ENCODE assay signal across 8 mouse cellular contexts in the genomic region with DNA sequence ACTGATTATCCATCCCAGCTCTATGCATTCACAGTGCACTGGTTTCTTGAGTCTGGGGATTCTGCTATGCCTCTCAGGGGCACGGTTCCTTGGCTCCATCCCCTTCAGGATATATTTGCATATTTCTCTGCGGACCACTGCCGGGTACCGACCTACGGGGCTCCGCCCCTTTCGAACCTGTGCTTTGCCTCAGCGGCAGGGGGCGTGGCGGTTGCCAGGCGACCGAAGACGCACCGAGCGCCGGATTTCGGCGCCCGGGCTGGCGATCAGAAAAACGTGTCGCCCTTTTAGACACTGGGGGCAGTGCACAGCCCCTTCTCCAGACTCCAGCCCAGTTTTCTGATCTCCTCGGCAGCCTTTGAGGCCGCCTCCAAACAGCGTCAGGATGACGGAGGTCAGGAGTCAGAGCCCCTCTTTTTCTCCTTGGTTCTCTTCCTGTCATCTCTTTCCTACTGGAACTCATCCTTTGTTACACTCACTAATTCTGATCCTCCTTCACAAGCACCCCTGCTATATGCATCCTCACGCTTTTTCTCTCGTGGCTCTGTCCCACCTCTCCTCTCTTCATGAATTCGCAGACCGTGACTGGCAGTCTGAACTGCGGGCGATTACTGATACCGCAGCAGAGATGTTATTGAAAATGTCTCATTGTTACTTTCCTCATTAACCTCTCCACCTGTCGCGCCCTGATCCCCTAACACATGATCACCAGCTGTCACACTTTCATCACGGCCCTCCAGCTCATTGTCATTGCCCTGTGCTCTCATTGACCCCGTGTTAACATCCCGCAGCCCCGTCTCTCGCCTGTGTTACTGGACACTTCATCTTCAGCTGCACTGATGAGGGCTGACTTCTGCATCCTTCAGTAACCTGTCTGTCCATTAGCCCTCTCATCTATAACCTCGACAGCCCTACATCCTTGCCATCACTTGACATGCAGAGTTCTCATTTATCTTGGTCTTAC. TPM values are rescaled to one million over a fixed set of nuclear protein-coding genes. Genes with fewer than 3 reads are reported as not detected.
A peak's percentile ranks its signal among the peaks of the same experiment; 100 is the strongest.
DNase-seq lines count a peak whose midpoint lies in the region; ATAC-seq and TF ChIP-seq lines count a peak whose summit lies in the region.

A gene (plus strand): TSS at position 233 of the 964 bp plus-strand sequence.

- intact Hi-C loops in gastrocnemius, postnatal 36 days (cut with DNase I), result loop anchor here (10.0 kb wide), 1 partner anchor 273 kb away; no protein-coding TSS in a partner anchor

- H3K27me3 ChIP-seq in forebrain, embryonic 16.5 days (replicated peaks; ENCODE audit: control insufficient read depth, insufficient read depth, low read length), result no peaks in the 10 kb centered on the region
- peaks cover 53% of the 10 kb centered on the region for H3K27me3 ChIP-seq in liver, embryonic 12.5 days (replicated peaks)
- H3K27me3 ChIP-seq in myocyte (ENCODE audit: control insufficient read depth, insufficient read depth, insufficient read length), result peaks cover 10% of the 10 kb centered on the region
- H3K27me3 ChIP-seq in stomach, embryonic 14.5 days (ENCODE audit: control insufficient read depth, insufficient read depth, low read length), result no peaks in the 10 kb centered on the region; the same call in 1 of the 2 replicates

- H3ac ChIP-seq in myocyte (ENCODE audit: control insufficient read depth, insufficient read length), result no peak within 1 kb of the TSS

- H3K4me2 ChIP-seq in forebrain, embryonic 16.5 days (ENCODE audit: low read length), result peak within 1 kb of the TSS; percentile 88
- peak within 1 kb of the TSS; percentile 65 for H3K4me2 ChIP-seq in liver, embryonic 12.5 days
- H3K4me2 ChIP-seq in myocyte (ENCODE audit: low read depth), result peak within 1 kb of the TSS; percentile 86
- H3K4me2 ChIP-seq in stomach, embryonic 14.5 days (replicated peaks; ENCODE audit: low read depth, low read length), result peak within 1 kb of the TSS; percentile 46

- peaks cover 4% of the 10 kb centered on the region for H3K4me1 ChIP-seq in forebrain, embryonic 16.5 days (replicated peaks; ENCODE audit: control insufficient read depth, insufficient read depth, low read length)
- no peaks in the 10 kb centered on the region; the same call in 1 of the 2 replicates for H3K4me1 ChIP-seq in liver, embryonic 12.5 days
- H3K4me1 ChIP-seq in stomach, embryonic 14.5 days (ENCODE audit: control insufficient read depth, insufficient read depth, low read length), result no peaks in the 10 kb centered on the region

- peak; percentile 90 for ATAC-seq in forebrain, embryonic 16.5 days
- ATAC-seq in liver, embryonic 12.5 days, result peak; percentile 59
- ATAC-seq in stomach, embryonic 14.5 days (ENCODE audit: insufficient number of reproducible peaks, insufficient read depth, low FRiP score, low read depth), result peak; percentile 77; the same call in 1 of the 2 replicates

- peak within 1 kb of the TSS; percentile 51 for H3K4me3 ChIP-seq in forebrain, embryonic 16.5 days (replicated peaks; ENCODE audit: low read length)
- peak within 1 kb of the TSS; percentile 33 for H3K4me3 ChIP-seq in liver, embryonic 12.5 days
- H3K4me3 ChIP-seq in myocyte, result peak within 1 kb of the TSS; percentile 9
- peak within 1 kb of the TSS; percentile 20 for H3K4me3 ChIP-seq in stomach, embryonic 14.5 days (ENCODE audit: low read depth, low read length)

- no peak within 1 kb of the TSS for H3K27ac ChIP-seq in forebrain, embryonic 16.5 days (ENCODE audit: low read length)
- H3K27ac ChIP-seq in liver, embryonic 12.5 days, result no peak within 1 kb of the TSS
- H3K27ac ChIP-seq in stomach, embryonic 14.5 days (ENCODE audit: low read length), result no peak within 1 kb of the TSS

- H3K9ac ChIP-seq in forebrain, embryonic 16.5 days (replicated peaks; ENCODE audit: low read depth, low read length), result peak within 1 kb of the TSS; percentile 47
- H3K9ac ChIP-seq in liver, embryonic 12.5 days, result no peak within 1 kb of the TSS
- no peak within 1 kb of the TSS for H3K9ac ChIP-seq in stomach, embryonic 14.5 days (replicated peaks; ENCODE audit: low read depth, low read length)

- no peaks in the 10 kb centered on the region for H3K79me2 ChIP-seq in myocyte (ENCODE audit: control insufficient read depth, insufficient read depth)

- DNase-seq in gastrocnemius, postnatal 10 days, result peak; percentile 46
- DNase-seq in gastrocnemius, postnatal 36 days, result no peak
- peak; percentile 65 for DNase-seq in adrenal gland, postnatal 25 days
- peak; percentile 56 for DNase-seq in hindlimb bud, embryonic 11.5 days (ENCODE audit: extremely low spot score, low read depth, low spot score)

- TF ChIP-seq POLR2A in myocyte (IDR thresholded peaks at IDR 0.05; ENCODE audit: insufficient read length, low read depth), result no peak

- no peaks in the 10 kb centered on the region for H3K9me3 ChIP-seq in forebrain, embryonic 16.5 days (ENCODE audit: control insufficient read depth, low read length)
- no peaks in the 10 kb centered on the region for H3K9me3 ChIP-seq in liver, embryonic 12.5 days (replicated peaks)
- H3K9me3 ChIP-seq in stomach, embryonic 14.5 days (ENCODE audit: control insufficient read depth, low read depth, low read length), result no peaks in the 10 kb centered on the region

- 4% methylated on average over 41 of the region's 41 CpGs for WGBS in forebrain, embryonic 16.5 days
- 12% methylated on average over 41 of the region's 41 CpGs for whole genome bisulfite sequencing in liver, embryonic 12.5 days (ENCODE audit: insufficient replicate concordance)
- 7% methylated on average over 41 of the region's 41 CpGs for WGBS in stomach, embryonic 14.5 days

- H3K36me3 ChIP-seq in forebrain, embryonic 16.5 days (ENCODE audit: control insufficient read depth, insufficient read depth), result no peaks in the 10 kb centered on the region
- no peaks in the 10 kb centered on the region for H3K36me3 ChIP-seq in liver, embryonic 12.5 days
- no peaks in the 10 kb centered on the region for H3K36me3 ChIP-seq in myocyte (ENCODE audit: control insufficient read depth, insufficient read depth)
- no peaks in the 10 kb centered on the region for H3K36me3 ChIP-seq in stomach, embryonic 14.5 days (ENCODE audit: control insufficient read depth, insufficient read depth, low read length)

TF ChIP-seq in myocyte, 11 proteins besides CTCF, POLR2A, EP300 and RAD21:
- TF ChIP-seq E2F4 (IDR thresholded peaks at IDR 0.05; ENCODE audit: insufficient read depth) (no peak), MAX (IDR thresholded peaks at IDR 0.05; ENCODE audit: low read depth) (no peak), SRF (IDR thresholded peaks at IDR 0.05; ENCODE audit: control insufficient read depth, insufficient read length, low read depth) (no peak), MYOD1 (IDR thresholded peaks at IDR 0.05; ENCODE audit: control insufficient read depth in 1 of 3, insufficient read length in 2 of 3, low read depth in 2 of 3) (peak in 2 of 3 experiments; percentile 79 to 80), POLR2AphosphoS2 (IDR thresholded peaks at IDR 0.05; ENCODE audit: insufficient read length, low read depth) (no peak), MYOG (IDR thresholded peaks at IDR 0.05; ENCODE audit: control insufficient read depth in 1 of 3, insufficient read depth in 1 of 3, insufficient read length in 2 of 3, low read depth in 2 of 3) (peak in 2 of 3 experiments; percentile 31 to 52), USF1 (IDR thresholded peaks at IDR 0.05; ENCODE audit: low read depth) (no peak), TCF3 (IDR thresholded peaks at IDR 0.05; ENCODE audit: insufficient read length, low read depth) (peak; percentile 14), CEBPB (IDR thresholded peaks at IDR 0.05; ENCODE audit: insufficient read depth, poor library complexity, severe bottlenecking) (no peak)

RNA-seq across cellular contexts. Expression of the gene that starts here (rescaled TPM):
- not detected for total RNA-seq in gastrocnemius, postnatal 10 days (2021)
- not detected for total RNA-seq in gastrocnemius, postnatal 36 days (2021)
- not detected in 2 replicates for total RNA-seq in adrenal gland, postnatal 25 days (2021)
- polyA plus RNA-seq in forebrain, embryonic 16.5 days (2015; fragmentation: Nextera tagmentation; extraction: Ambion mirVana), result 0.27 and 0.33 TPM in 2 replicates
- polyA plus RNA-seq in liver, embryonic 12.5 days (2016; fragmentation: Nextera tagmentation; extraction: Ambion mirVana), result not detected in 2 replicates
- not detected for polyA plus RNA-seq in myocyte (2012; fragmentation: generic; extraction: Trizol)
- polyA plus RNA-seq in stomach, embryonic 14.5 days (2014; fragmentation: Nextera tagmentation; extraction: Ambion mirVana), result not detected in 2 replicates

Comparison
In these comparisons a context has a peak if more than half of its experiments do, and no peak if none do; other contexts are left out.
1. Peak in DNase-seq in gastrocnemius, postnatal 10 days; RNA of the gene not detected or under 1 TPM.
2. Peak in DNase-seq in adrenal gland, postnatal 25 days; RNA of the gene not detected or under 1 TPM.
3. Peak in ATAC-seq, H3K4me3 ChIP-seq, H3K9ac ChIP-seq and H3K4me2 ChIP-seq in forebrain, embryonic 16.5 days; RNA of the gene not detected or under 1 TPM.
4. Peak in ATAC-seq, H3K4me3 ChIP-seq and H3K4me2 ChIP-seq in liver, embryonic 12.5 days; RNA of the gene not detected or under 1 TPM.
5. Peak in ATAC-seq, H3K4me3 ChIP-seq and H3K4me2 ChIP-seq in stomach, embryonic 14.5 days; RNA of the gene not detected or under 1 TPM.